Mouse (Mus musculus) limb, embryonic 13.5 days (tissue): ENCODE measurements at regions not wholly inside any gene's neighbourhood (a gene's known extent, or its start where the extent isn't known, plus 50 kb on each side); places are given as distances from the start of the nearest gene placed in this dataset.
A peak's percentile ranks its signal among the peaks of the same experiment; 100 is the strongest.

Experiments
- ATAC-seq: fragments of 200-750 bp; cut with Nextera tagmentation; 2 replicates; pipeline ENCODE4 v1.8.0; 2017; ENCODE audit warnings: low read depth, moderate number of reproducible peaks, moderate TSS enrichment; ENCODE audit not compliant: low FRiP score
- H3K27ac ChIP-seq: fragments of 300-500 bp; sonication (generic); 2 replicates; pipeline ENCODE4 v1.5.1; 2015; ENCODE audit warnings: inconsistent platforms, mild to moderate bottlenecking, moderate library complexity
- H3K27me3 ChIP-seq: fragments of 300-500 bp; sonication (generic); 2 replicates; pipeline ENCODE4 v1.6.1; 2015; ENCODE audit warnings: mild to moderate bottlenecking, inconsistent platforms
- H3K36me3 ChIP-seq: fragments of 300-500 bp; sonication (generic); 2 replicates; pipeline ENCODE4 v1.6.1; 2015; ENCODE audit warnings: inconsistent platforms, mild to moderate bottlenecking, moderate library complexity
- H3K4me1 ChIP-seq: fragments of 300-500 bp; sonication (generic); 2 replicates; pipeline ENCODE4 v1.6.1; 2015; ENCODE audit warnings: inconsistent platforms
- H3K4me2 ChIP-seq: fragments of 300-500 bp; sonication (generic); replicated peaks from 2 replicates; pipeline ENCODE4 v1.6.1; 2015; ENCODE audit warnings: inconsistent platforms, mild to moderate bottlenecking, moderate library complexity
- H3K4me3 ChIP-seq: fragments of 300-500 bp; sonication (generic); 2 replicates; pipeline ENCODE4 v1.5.1; 2015; ENCODE audit warnings: moderate library complexity, mild to moderate bottlenecking, inconsistent platforms
- H3K9ac ChIP-seq: fragments of 300-500 bp; sonication (generic); 2 replicates; pipeline ENCODE4 v1.6.1; 2015; ENCODE audit warnings: mild to moderate bottlenecking, inconsistent platforms
- H3K9me3 ChIP-seq: fragments of 300-500 bp; sonication (generic); 2 replicates; pipeline ENCODE4 v1.6.1; 2016; ENCODE audit warnings: inconsistent platforms
- WGBS: fragments of 180-500 bp; shearing (Covaris S2); methylation state at CpG from one replicate; pipeline ENCODE4 v1.1.7; 2015; 5-methylcytosine and 5-hydroxymethylcytosine counted together

GRCm38 (mm10) chr3:48658386-48658785 lies 1098.7 kb downstream of the Pcdh18 start:
- no peak for ATAC-seq
- 79% methylated on average over 1 of the region's 1 CpGs for WGBS
- no peak overlapping the region for H3K9ac ChIP-seq
- no peak overlapping the region for H3K27ac ChIP-seq
- H3K27me3 ChIP-seq, result no peaks in the 10 kb centered on the region
- no peaks in the 10 kb centered on the region for H3K9me3 ChIP-seq
- H3K36me3 ChIP-seq, result no peaks in the 10 kb centered on the region
- no peak overlapping the region for H3K4me3 ChIP-seq
- no peaks in the 10 kb centered on the region for H3K4me1 ChIP-seq
- no peak overlapping the region for H3K4me2 ChIP-seq

GRCm38 (mm10) chr3:48655084-48655483 lies 1102.0 kb downstream of the Pcdh18 start:
- Histone ChIP-seq H3K4me1 (no peaks in the 10 kb centered on the region), H3K4me3 (no peak overlapping the region), H3K4me2 (no peak overlapping the region), H3K9ac (no peak overlapping the region), H3K36me3 (no peaks in the 10 kb centered on the region), H3K27me3 (no peaks in the 10 kb centered on the region), H3K9me3 (no peaks in the 10 kb centered on the region), H3K27ac (no peak overlapping the region)
- 81% methylated on average over 4 of the region's 4 CpGs for WGBS
- no peak for ATAC-seq

GRCm38 (mm10) chr3:48631889-48632483 lies 1125.1 kb downstream of the Pcdh18 start:
- 38% methylated on average over 3 of the region's 3 CpGs for WGBS

GRCm38 (mm10) chr3:48608933-48609332 lies 1148.2 kb downstream of the Pcdh18 start:
- H3K4me1 ChIP-seq, result no peaks in the 10 kb centered on the region
- no peak overlapping the region for H3K4me3 ChIP-seq
- H3K36me3 ChIP-seq, result no peaks in the 10 kb centered on the region
- no peaks in the 10 kb centered on the region for H3K27me3 ChIP-seq
- no peaks in the 10 kb centered on the region for H3K9me3 ChIP-seq
- H3K27ac ChIP-seq, result no peak overlapping the region
- no peak for ATAC-seq
- 96% methylated on average over 21 of the region's 21 CpGs for whole genome bisulfite sequencing
- no peak overlapping the region for H3K4me2 ChIP-seq
- H3K9ac ChIP-seq, result no peak overlapping the region

More at GRCm38 (mm10) chr3:48631889-48632483, 1125.1 kb downstream of the Pcdh18 start:
- H3K9ac ChIP-seq, result no peak overlapping the region
- H3K27ac ChIP-seq, result no peak overlapping the region
- H3K36me3 ChIP-seq, result no peaks in the 10 kb centered on the region
- no peaks in the 10 kb centered on the region for H3K4me1 ChIP-seq
- no peak for ATAC-seq
- no peak overlapping the region for H3K4me2 ChIP-seq
- H3K9me3 ChIP-seq, result no peaks in the 10 kb centered on the region
- no peaks in the 10 kb centered on the region for H3K27me3 ChIP-seq
- no peak overlapping the region for H3K4me3 ChIP-seq

GRCm38 (mm10) chr3:48604840-48605239 lies 1152.3 kb downstream of the Pcdh18 start:
- no peak overlapping the region for H3K9ac ChIP-seq
- WGBS, result 72% methylated on average over 3 of the region's 3 CpGs

GRCm38 (mm10) chr3:48587341-48587740 lies 1169.8 kb downstream of the Pcdh18 start:
- Histone ChIP-seq H3K27me3 (no peaks in the 10 kb centered on the region), H3K4me2 (no peak overlapping the region), H3K4me3 (no peak overlapping the region), H3K4me1 (peaks cover 4% of the 10 kb centered on the region; the same call in 1 of the 2 replicates), H3K9me3 (no peaks in the 10 kb centered on the region), H3K9ac (no peak overlapping the region), H3K27ac (no peak overlapping the region), H3K36me3 (no peaks in the 10 kb centered on the region)
- 96% methylated on average over 2 of the region's 2 CpGs for WGBS
- ATAC-seq, result no peak

More at GRCm38 (mm10) chr3:48604840-48605239, 1152.3 kb downstream of the Pcdh18 start:
- H3K27ac ChIP-seq, result no peak overlapping the region
- no peaks in the 10 kb centered on the region for H3K36me3 ChIP-seq
- ATAC-seq, result no peak
- no peaks in the 10 kb centered on the region for H3K9me3 ChIP-seq
- no peak overlapping the region for H3K4me3 ChIP-seq
- H3K27me3 ChIP-seq, result no peaks in the 10 kb centered on the region
- no peaks in the 10 kb centered on the region for H3K4me1 ChIP-seq
- no peak overlapping the region for H3K4me2 ChIP-seq

- 22% methylated on average over 1 of the region's 1 CpGs for WGBS
- Histone ChIP-seq H3K4me1 (peaks cover 4% of the 10 kb centered on the region; the same call in 1 of the 2 replicates), H3K36me3 (no peaks in the 10 kb centered on the region), H3K27ac (no peak overlapping the region), H3K9me3 (no peaks in the 10 kb centered on the region), H3K4me3 (no peak overlapping the region), H3K9ac (no peak overlapping the region), H3K27me3 (no peaks in the 10 kb centered on the region), H3K4me2 (no peak overlapping the region)
- ATAC-seq, result no peak
These were observed 1171.0 kb downstream of the Pcdh18 start for GRCm38 (mm10) chr3:48586145-48586544.

- Histone ChIP-seq H3K27ac (no peak overlapping the region), H3K27me3 (no peaks in the 10 kb centered on the region), H3K4me1 (peaks cover 4% of the 10 kb centered on the region; the same call in 1 of the 2 replicates), H3K4me3 (no peak overlapping the region), H3K9ac (no peak overlapping the region), H3K4me2 (no peak overlapping the region), H3K36me3 (no peaks in the 10 kb centered on the region), H3K9me3 (no peaks in the 10 kb centered on the region)
- ATAC-seq, result no peak
These were observed 1172.8 kb downstream of the Pcdh18 start for GRCm38 (mm10) chr3:48584340-48584739.

- ATAC-seq, result no peak
- H3K36me3 ChIP-seq, result no peaks in the 10 kb centered on the region
- no peaks in the 10 kb centered on the region for H3K9me3 ChIP-seq
- no peak overlapping the region for H3K4me3 ChIP-seq
- H3K27ac ChIP-seq, result no peak overlapping the region
- H3K4me2 ChIP-seq, result no peak overlapping the region
- H3K9ac ChIP-seq, result no peak overlapping the region
- peaks cover 4% of the 10 kb centered on the region; the same call in 1 of the 2 replicates for H3K4me1 ChIP-seq
- H3K27me3 ChIP-seq, result no peaks in the 10 kb centered on the region
- 22% methylated on average over 1 of the region's 1 CpGs for WGBS
These were observed 1174.6 kb downstream of the Pcdh18 start for GRCm38 (mm10) chr3:48582521-48582920.

- H3K4me3 ChIP-seq, result no peak overlapping the region
- H3K4me1 ChIP-seq, result peaks cover 4% of the 10 kb centered on the region; the same call in 1 of the 2 replicates
- 79% methylated on average over 2 of the region's 2 CpGs for WGBS
- ATAC-seq, result no peak
- no peak overlapping the region for H3K27ac ChIP-seq
- no peaks in the 10 kb centered on the region for H3K9me3 ChIP-seq
- no peaks in the 10 kb centered on the region for H3K27me3 ChIP-seq
- no peak overlapping the region for H3K9ac ChIP-seq
- no peak overlapping the region for H3K4me2 ChIP-seq
- no peaks in the 10 kb centered on the region for H3K36me3 ChIP-seq
These were observed 1177.2 kb downstream of the Pcdh18 start for GRCm38 (mm10) chr3:48579971-48580370.

GRCm38 (mm10) chr3:48579229-48579628 lies 1177.9 kb downstream of the Pcdh18 start:
- ATAC-seq, result no peak
- no peaks in the 10 kb centered on the region for H3K27me3 ChIP-seq
- 50% methylated on average over 1 of the region's 1 CpGs for WGBS

GRCm38 (mm10) chr3:48546669-48547068 lies 1210.5 kb downstream of the Pcdh18 start:
- Histone ChIP-seq H3K4me1 (no peaks in the 10 kb centered on the region), H3K9me3 (no peaks in the 10 kb centered on the region), H3K27me3 (no peaks in the 10 kb centered on the region), H3K4me3 (no peak overlapping the region), H3K36me3 (no peaks in the 10 kb centered on the region), H3K27ac (no peak overlapping the region), H3K4me2 (no peak overlapping the region), H3K9ac (no peak overlapping the region)
- no peak for ATAC-seq
- 83% methylated on average over 1 of the region's 1 CpGs for WGBS

More at GRCm38 (mm10) chr3:48579229-48579628, 1177.9 kb downstream of the Pcdh18 start:
- Histone ChIP-seq H3K27ac (no peak overlapping the region), H3K9ac (no peak overlapping the region), H3K4me3 (no peak overlapping the region), H3K4me2 (no peak overlapping the region), H3K36me3 (no peaks in the 10 kb centered on the region), H3K4me1 (peaks cover 4% of the 10 kb centered on the region; the same call in 1 of the 2 replicates), H3K9me3 (no peaks in the 10 kb centered on the region)

GRCm38 (mm10) chr3:48515009-48515408 lies 1242.1 kb downstream of the Pcdh18 start:
- Histone ChIP-seq H3K27me3 (no peaks in the 10 kb centered on the region), H3K9ac (no peak overlapping the region), H3K4me2 (no peak overlapping the region), H3K27ac (no peak overlapping the region), H3K9me3 (no peaks in the 10 kb centered on the region), H3K36me3 (no peaks in the 10 kb centered on the region), H3K4me3 (no peak overlapping the region), H3K4me1 (peaks cover 5% of the 10 kb centered on the region)
- WGBS, result 6% methylated on average over 3 of the region's 3 CpGs
- ATAC-seq, result 0 out of 2 replicates have a peak, but pooled peaks have one; percentile 28
